Mouse (Mus musculus) adrenal gland, adult 18-20 months (tissue): ENCODE results near the gene Trpc4. TPM values are rescaled to one million over a fixed set of nuclear protein-coding genes. Genes with fewer than 3 reads are reported as not detected.

ENCODE experiments used
- DNase-seq, 2 experiments: peaks; one replicate each; pipeline ENCODE4 v3.0.0; 2021 to 2022; ENCODE audit warnings: low spot score in 2 of 2
- total RNA-seq, 2 experiments: library from RNA; stranded (reverse); gene quantifications; 1 replicate in 1 of 2; 2 replicates in 1 of 2; pipeline ENCODE4 v1.2.3; 2021

The Trpc4 gene
- total RNA-seq, 2 experiments from 2014 or later, result 0.42 to 0.66 TPM

- DNase-seq, result no peak
Observed at GRCm38 (mm10) chr3:54266943-54267342, 111.1 kb downstream of the Trpc4 start.

- DNase-seq, result no peak
Observed at GRCm38 (mm10) chr3:54269180-54269579, 113.3 kb downstream of the Trpc4 start.

- DNase-seq, result no peak
Observed at GRCm38 (mm10) chr3:54274651-54275050, 118.8 kb downstream of the Trpc4 start.

- DNase-seq, result no peak
Observed at GRCm38 (mm10) chr3:54289731-54290130, 133.9 kb downstream of the Trpc4 start.

GRCm38 (mm10) chr3:54310604-54311003 lies 154.8 kb downstream of the Trpc4 start:
- no peak for DNase-seq

- DNase-seq, result no peak
Observed at GRCm38 (mm10) chr3:54314055-54314454, 158.2 kb downstream of the Trpc4 start.

- DNase-seq, result peak; percentile 76 to 77
Observed at GRCm38 (mm10) chr3:54352891-54353652, 197.2 kb downstream of the Trpc4 start.

GRCm38 (mm10) chr3:54357561-54357960 lies 201.7 kb downstream of the Trpc4 start:
- DNase-seq, result no peak

GRCm38 (mm10) chr3:54358463-54359189 lies 202.8 kb downstream of the Trpc4 start:
- DNase-seq, result peak; percentile 26 to 48

- DNase-seq, result no peak
Observed at GRCm38 (mm10) chr3:54360897-54361296, 205.1 kb downstream of the Trpc4 start, which contains the start of gene Postn. TSS of gene Postn (plus strand) at chr3:54361109.

- no peak for DNase-seq
Observed at GRCm38 (mm10) chr3:54361656-54362055, 205.8 kb downstream of the Trpc4 start.

Other genes starting within 250 kb of the Trpc4 start
- gene Postn, start 205.1 kb downstream of the Trpc4 start, total RNA-seq, result 10 to 100 TPM; 42.0 to 52.4 TPM